Mouse (Mus musculus): ENCODE results near the gene Aqp12.

Aqp12 gene

GRCm38 (mm10) chr1:93015136-93015535 lies 9.0 kb downstream of the Aqp12 start:
- DNase-seq (ENCODE audit: low spot score): no peak

GRCm38 (mm10) chr1:93018716-93019115 lies 12.6 kb downstream of the Aqp12 start:
- DNase-seq (ENCODE audit: low spot score): no peak

- no peak for DNase-seq (ENCODE audit: low spot score)
Observed at GRCm38 (mm10) chr1:93020602-93021001, 14.5 kb downstream of the Aqp12 start.

GRCm38 (mm10) chr1:93026600-93026999 lies 20.5 kb downstream of the Aqp12 start:
- DNase-seq (ENCODE audit: low spot score): no peak

- peak; percentile 8 for DNase-seq (ENCODE audit: low spot score)
Observed at GRCm38 (mm10) chr1:93029387-93029786, 23.3 kb downstream of the Aqp12 start.

GRCm38 (mm10) chr1:93030060-93030459 lies 23.9 kb downstream of the Aqp12 start:
- no peak for DNase-seq (ENCODE audit: low spot score)

GRCm38 (mm10) chr1:93031199-93031598 lies 25.1 kb downstream of the Aqp12 start:
- DNase-seq (ENCODE audit: low spot score): no peak

GRCm38 (mm10) chr1:93033989-93034388 lies 27.9 kb downstream of the Aqp12 start:
- DNase-seq (ENCODE audit: low spot score): no peak

GRCm38 (mm10) chr1:93035981-93036380 lies 29.8 kb downstream of the Aqp12 start:
- no peak for DNase-seq (ENCODE audit: low spot score)

- no peak for DNase-seq (ENCODE audit: low spot score)
Observed at GRCm38 (mm10) chr1:93046153-93046789, 40.1 kb downstream of the Aqp12 start.

- DNase-seq (ENCODE audit: low spot score): no peak
Observed at GRCm38 (mm10) chr1:93050071-93050470, 43.9 kb downstream of the Aqp12 start.

- DNase-seq (ENCODE audit: low spot score): no peak
Observed at GRCm38 (mm10) chr1:93051124-93051833, 45.1 kb downstream of the Aqp12 start.
